Mouse (Mus musculus) kidney, postnatal 14 days (tissue): ENCODE data around the gene P3h2.

Experiments
- DNase-seq: peaks from one replicate; pipeline ENCODE4 v3.0.0; 2022; ENCODE audit warnings: mixed read lengths

Gene P3h2

DNA sequence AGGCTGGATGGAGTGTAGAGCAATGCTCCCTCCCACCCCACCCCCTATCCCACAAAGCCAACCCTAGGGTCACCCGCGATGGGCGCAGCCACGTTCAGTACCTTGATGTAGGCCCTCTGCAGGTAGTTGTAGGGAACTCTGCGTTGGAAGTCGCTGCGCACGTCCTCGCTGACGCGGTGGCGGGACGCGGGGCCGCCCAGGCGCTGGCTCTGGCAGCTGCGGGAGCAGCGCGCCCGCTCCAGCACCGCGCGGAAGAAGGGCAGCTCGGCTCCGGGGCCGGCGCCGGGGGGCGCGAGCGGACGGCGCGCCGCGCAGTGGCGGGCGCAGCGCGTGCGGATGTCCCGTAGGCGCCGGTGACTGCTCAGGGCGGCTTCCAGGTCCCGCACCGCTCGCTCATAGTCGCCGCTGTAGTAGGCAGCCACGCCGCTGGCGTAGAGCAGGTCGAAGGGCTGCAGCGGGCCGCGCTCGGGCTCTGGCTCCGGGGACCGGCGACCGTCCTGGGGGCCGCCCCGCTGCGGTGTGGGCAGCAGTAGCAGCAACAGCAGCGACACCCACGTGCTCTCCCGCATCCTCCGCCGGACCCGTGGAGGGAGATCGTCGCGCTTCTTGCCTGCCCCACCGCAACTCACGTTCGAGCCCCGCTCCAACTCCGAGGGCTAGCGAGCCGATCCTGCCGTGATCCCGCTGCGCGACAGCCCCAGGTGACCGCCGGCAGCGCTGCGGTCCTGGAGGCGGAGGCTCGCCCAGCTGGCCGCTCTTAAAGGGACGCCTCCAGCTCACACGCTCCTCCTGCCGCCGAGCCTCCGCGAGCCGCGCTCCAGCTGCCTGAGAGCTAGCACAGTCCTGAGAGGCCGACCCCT is at the start of gene P3h2:
Gene P3h2 (minus strand): TSS at position 670 of the 860 bp plus-strand sequence.
- DNase-seq: peak; percentile 86

- DNase-seq: no peak
Measured at GRCm38 (mm10) chr16:26152258-26152657, 46.7 kb upstream of the P3h2 start.

GRCm38 (mm10) chr16:26150943-26151342 is 45.4 kb upstream of the P3h2 start:
- DNase-seq: no peak

DNA sequence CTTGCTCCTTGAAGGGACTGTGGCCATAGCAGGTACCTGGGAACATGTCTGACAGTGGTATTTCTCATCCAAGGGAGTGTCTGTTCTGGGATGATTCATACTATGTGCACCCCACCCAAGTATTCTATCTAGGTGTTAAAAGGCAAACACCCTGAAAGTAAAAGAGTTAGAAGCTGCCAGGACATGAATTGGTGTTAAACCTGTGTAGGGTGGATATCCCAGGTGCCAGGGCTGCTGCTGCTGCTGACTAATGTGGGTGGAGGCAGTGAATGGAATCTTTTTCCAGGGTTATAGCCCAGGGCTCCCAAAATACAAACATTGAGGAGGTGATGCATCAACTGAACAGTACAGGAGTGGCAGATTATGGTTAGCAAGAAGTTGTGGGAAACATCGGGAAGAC is 41.3 kb upstream of the P3h2 start:
- DNase-seq: no peak

GRCm38 (mm10) chr16:26131126-26131525 is 25.5 kb upstream of the P3h2 start:
- DNase-seq: no peak

DNA sequence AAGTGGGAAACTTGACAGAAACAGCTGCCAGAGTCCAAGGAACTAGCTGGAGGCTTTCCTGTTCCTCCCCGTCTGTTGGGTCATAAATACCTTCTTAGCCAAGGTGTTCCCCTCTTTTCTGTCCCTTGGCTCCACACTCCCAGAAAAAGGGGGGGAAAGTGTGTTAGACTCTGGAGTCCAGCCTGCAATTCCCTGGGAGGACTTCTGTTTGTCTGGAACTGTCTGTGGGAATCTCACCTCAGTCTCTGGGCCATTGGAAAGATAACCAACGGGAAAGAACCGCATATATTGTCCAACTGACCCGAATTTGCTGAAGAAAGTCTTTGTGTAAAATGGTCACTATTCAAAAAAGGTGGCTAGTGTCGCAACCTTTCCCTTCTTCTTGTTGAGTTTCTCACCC is 1.0 kb upstream of the P3h2 start:
- DNase-seq: no peak

DNA sequence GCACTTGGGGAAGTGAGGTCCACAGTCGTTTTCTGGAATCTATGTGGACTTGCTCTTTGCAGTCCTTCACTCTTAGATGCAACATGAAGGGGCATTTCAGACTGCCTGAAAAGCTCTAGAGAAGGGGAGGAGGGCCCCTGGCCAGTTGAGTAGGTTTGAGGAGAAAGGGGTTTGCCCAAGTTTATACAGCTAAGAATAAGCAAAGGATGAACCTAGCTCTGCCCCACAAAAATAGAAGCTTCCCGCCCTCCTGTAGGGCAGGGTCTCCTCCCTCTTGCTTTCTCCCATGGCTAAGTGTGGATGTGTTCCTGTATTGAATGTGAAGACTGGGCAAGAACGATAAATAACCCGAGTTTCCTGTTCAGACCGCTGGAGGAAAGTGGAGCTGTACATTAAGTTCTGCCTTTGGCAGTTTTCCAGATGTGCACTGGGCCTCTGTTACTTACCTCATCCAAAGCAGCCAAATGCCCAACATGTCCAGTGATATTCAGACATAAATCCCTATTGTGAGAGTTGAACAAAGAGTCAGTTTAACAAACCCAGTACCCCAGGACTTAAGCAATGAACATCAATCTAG is 545 bp upstream of the P3h2 start:
- DNase-seq: peak; percentile 63

DNA sequence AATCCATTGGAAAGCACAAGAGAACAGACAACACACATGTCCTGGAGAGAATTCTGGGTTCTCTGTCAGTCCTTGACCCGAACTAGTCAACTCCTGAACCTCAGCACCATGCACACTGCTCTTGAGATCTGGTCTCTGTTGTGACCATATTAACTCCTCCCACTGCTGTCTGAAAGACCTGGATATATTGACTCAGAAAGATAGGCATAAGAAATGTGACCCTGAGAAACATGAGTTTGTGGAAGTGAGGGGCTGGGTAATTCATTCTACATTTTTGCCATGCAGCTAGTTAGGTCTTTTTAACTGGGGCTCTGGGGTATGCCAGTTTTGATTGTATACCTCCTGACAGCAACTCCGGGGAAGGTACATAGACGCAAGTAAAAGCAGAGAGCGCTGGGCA is 1.3 kb downstream of the P3h2 start:
- peak; percentile 32 for DNase-seq

DNA sequence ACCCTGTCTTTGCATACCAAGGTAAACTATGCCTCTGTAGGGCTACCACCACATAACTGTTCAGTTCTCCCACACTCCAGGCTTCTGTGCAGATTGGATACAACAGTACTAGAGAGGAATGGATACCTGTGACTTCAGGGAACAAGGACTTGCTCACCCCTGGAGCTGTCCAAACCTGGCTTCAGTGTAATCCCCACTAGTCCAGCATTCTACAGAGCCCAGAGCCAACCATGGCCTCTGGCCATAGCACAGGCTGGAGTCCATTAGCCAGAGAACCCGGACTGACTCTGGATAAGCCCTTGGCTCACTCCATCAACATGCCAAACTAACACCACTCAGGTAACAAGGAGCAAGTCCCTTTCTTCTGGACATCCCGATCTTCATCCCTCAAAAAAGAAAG is 2.7 kb downstream of the P3h2 start:
- no peak for DNase-seq

DNA sequence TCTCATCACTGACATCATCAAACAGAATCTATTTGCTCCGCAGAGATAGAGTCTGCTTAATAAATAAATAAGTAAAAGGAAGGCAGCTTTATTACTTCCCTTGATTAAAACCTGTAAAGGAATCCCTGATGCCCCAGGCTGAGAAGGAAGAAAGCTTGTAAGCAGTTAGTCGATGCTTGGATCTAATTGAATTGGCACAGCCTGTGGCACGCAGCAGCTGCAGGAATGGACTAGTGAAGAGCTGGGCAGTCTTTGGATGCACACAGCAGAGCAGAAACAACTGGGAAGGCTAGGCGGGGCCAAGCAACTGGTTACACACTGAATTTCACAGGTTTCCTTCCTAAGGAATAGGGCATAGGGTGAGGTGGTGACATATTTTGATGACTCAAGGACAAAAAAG is 5.4 kb downstream of the P3h2 start:
- DNase-seq: no peak

DNA sequence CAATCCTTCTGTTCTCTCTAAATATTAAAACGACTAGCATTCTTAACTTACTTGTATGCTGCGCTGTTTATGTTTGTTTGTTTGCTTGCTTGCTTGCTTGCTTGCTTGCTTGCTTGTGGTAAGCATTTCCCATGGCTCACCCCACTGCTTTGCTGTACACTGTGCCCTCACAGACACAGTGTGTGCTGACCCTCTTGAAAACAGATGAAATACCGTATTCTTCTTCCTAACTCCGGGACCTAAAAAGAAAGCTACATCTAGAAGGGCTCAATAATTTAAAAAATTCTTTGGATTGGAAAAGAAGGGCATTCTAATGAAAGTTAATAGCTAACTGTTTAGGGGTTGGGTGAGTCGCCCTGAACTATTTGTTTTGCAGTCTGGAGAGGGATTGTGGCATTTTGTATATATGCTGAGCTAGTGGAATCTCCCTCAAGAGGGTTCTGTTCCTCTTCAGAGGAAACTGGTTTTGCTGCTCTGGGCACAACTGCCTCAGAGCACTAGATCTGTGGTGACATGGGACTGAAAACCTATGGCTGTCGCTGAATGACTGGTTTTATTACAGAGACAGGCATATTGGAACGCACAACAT is 9.8 kb downstream of the P3h2 start:
- peak; percentile 41 for DNase-seq

DNA sequence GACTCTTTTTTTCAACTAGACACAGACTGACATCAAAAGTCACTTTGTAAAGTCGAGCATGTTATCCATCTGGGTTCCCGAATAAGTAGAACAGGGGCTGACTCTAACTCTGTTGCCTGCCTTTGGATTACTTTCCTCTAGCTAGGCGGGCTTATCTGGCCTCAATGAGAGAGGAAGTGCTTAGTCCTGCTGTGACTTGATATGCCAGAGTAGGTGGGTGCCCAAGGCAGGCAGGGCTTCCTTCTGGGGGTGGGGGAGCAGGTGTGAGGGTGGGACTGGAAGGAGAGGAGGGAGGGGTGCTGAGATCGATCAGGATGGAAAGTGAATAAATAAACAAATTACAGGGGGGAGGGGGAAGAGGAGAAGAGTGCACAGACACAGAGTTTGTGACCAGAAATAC is 11.7 kb downstream of the P3h2 start:
- DNase-seq: no peak

- no peak for DNase-seq
Measured at GRCm38 (mm10) chr16:26088976-26089375, 16.6 kb downstream of the P3h2 start.

DNA sequence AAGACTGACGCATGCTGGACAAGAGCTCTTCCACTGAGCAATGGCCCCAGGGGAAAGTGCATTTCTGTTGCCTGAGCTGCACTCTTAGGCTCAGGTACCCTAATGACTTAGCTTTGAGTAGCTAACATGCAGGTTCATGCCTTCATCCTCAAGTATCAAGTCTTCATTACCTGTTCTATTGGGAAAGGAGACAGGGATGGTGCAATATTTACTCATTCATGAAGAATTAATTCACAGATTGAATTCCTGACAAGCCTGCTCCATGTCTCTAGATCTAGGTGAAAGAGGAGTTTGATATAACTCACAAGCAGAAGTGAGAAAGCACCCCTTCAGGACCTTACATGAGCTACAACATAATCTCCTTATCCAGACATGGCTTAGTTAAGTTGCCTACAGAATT is 17.3 kb downstream of the P3h2 start:
- no peak for DNase-seq

GRCm38 (mm10) chr16:26086955-26087354 is 18.6 kb downstream of the P3h2 start:
- DNase-seq: no peak

GRCm38 (mm10) chr16:26085160-26085559 is 20.4 kb downstream of the P3h2 start:
- no peak for DNase-seq

- peak; percentile 82 for DNase-seq
Measured at GRCm38 (mm10) chr16:26082831-26083230, 22.8 kb downstream of the P3h2 start.

DNA sequence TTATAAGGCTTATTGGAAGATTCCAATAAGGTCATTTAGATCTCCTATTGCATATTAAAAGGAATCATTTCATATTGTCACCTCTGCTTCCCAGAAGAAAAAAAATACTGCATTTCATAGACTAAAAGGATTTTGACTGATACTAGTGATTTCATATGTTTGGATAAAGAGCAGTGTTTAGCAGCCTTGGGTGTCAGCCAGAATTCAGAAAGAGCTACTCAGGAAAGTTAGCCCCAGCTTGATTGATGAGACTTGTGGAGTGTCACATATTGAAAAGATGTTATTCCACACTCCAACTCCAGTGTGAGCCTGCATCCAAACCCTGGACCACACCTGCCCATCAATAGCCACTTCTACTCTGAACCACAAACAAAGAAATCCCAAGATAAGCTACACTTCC is 23.2 kb downstream of the P3h2 start:
- DNase-seq: no peak

GRCm38 (mm10) chr16:26078923-26079351 is 26.6 kb downstream of the P3h2 start:
- DNase-seq: peak; percentile 45

DNA sequence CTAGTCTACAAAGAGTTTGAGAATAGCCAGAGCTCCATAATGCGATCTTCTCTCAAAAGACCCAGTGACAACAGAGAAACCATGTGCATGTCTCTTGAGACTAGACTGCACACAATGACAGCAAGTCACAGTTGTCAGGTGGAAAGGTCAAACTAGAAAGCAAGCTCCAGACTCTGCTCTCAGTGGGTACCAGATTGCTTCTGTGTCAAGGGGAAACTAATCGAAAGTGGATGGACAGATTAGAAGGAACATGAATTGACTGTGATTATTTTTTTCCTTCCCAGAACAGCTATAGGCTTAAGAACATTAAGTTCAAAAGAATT is 27.5 kb downstream of the P3h2 start:
- DNase-seq: no peak

DNA sequence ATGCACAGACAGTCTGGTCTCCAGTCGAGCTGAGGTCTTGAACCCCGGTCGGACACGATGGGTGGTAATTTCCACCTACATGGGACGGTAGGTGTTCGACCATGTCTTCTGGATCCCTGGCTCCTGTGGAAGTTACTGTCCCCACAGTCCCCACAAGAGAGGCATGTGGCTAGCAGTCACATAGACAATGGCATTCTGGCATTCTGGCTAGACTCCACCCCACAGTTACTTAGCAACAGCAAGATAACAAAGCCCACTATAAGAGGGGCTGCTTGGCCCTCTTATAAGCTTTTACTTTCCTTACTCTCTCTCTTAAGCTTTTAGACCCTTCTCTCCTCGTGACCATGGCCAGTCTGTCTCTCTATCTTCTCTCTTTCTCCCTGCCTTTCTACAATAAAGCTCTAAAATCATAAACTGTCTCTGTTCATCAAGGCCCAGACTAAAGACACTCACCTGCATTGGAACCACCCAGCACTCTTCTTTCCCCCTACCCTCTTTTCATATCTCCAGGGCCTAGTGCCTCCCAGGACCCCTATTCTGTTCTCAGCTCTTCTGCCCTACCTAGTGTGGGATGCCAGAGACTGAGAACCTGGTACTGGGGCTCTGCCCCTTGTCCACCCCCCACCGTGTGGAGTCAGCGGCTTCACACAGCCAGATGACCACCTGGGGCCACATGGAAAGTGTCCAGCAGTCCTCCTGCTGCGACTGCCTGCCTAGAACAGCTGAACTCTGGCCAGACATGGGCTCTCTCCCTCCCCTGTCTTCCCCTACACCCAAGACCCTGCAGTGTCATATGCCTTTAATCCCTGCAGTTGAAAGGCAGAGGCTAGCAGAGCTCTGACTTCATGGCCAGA is 28.1 kb downstream of the P3h2 start:
- peak; percentile 84 for DNase-seq

- DNase-seq: no peak
Measured at GRCm38 (mm10) chr16:26075063-26075462, 30.5 kb downstream of the P3h2 start.

DNA sequence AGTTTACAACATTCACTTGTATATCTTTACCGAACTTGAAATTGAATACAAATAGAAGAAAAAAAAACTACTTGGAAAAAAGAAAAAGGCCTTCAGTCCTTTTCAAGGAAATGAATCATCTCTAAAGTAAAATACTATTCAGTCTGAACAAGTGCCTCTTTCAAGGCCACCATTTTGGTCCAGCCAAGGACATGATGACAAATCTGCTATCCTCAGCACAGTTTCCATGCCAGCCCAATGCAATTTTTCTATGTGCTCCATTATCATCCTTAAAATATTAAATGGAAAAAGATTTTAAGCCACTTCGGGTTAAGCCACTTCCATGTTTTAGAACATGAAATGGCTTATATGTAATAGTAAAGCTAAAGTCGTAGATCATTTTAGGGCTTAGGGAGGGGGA is 35.2 kb downstream of the P3h2 start:
- no peak for DNase-seq
